Mouse (Mus musculus): Measurements from ENCODE around the gene Pnmal1. TPM values are rescaled to one million over a fixed set of nuclear protein-coding genes. Genes with fewer than 3 reads are reported as not detected.
A peak's percentile ranks its signal among the peaks of the same experiment; 100 is the strongest.

Pnmal1 gene
- total and polyA plus RNA-seq, 3 experiments, result 0.01 to 0.05 TPM; not detected in 1

DNA sequence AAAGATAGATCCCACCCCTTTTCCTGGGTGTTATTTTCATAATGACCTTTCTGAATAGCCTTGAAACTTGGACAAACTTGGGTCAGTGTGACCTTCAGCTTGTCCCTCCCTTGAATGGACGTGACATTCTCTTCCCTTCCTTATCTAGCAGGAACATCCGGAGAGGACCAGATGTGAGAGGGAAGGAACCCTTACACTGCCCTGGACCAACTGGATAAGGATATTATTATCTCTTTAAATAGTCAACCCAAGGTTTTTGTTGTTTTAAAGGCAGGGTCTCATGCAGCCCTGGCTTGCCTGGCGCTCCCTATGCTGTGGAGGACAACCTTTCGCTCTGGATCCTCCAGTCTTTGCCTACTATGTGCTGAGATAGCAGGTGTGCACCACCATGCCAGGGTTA lies 39.8 kb downstream of the Pnmal1 start:
- no peak for DNase-seq (ENCODE audit: low spot score)
- Histone ChIP-seq H3K9me3 (replicated peaks) (no peaks in the 10 kb centered on the region), H3K36me3 (replicated peaks) (peaks cover 33% of the 10 kb centered on the region), H3K4me1 (ENCODE audit: insufficient read depth, low read depth, low read length) (peaks cover 77% of the 10 kb centered on the region), H3K4me3 (ENCODE audit: low read depth, low read length) (peak overlapping the region; percentile 7; the same call in 1 of the 2 replicates), H3K27me3 (ENCODE audit: insufficient read depth, low read length) (peaks cover 11% of the 10 kb centered on the region; the same call in 1 of the 2 replicates)
- peak; percentile 53 for TF ChIP-seq TAL1 (conservative IDR thresholded peaks at IDR 0.05; ENCODE audit: low read depth, low read length)
- TF ChIP-seq GATA2 (IDR thresholded peaks at IDR 0.05; ENCODE audit: borderline replicate concordance, low read depth, low read length), result no peak
- TF ChIP-seq GATA1 (IDR thresholded peaks at IDR 0.05; ENCODE audit: borderline replicate concordance, low read length), result no peak
- TF ChIP-seq POLR2AphosphoS5 (IDR thresholded peaks at IDR 0.05; ENCODE audit: insufficient replicate concordance, low read depth, low read length), result no peak
- no peak for TF ChIP-seq CTCF (IDR thresholded peaks at IDR 0.05; ENCODE audit: low read depth, low read length)
- ATAC-seq (ENCODE audit: extremely low read depth, insufficient number of reproducible peaks, low FRiP score, poor library complexity, severe bottlenecking), result peak; percentile 37

DNA sequence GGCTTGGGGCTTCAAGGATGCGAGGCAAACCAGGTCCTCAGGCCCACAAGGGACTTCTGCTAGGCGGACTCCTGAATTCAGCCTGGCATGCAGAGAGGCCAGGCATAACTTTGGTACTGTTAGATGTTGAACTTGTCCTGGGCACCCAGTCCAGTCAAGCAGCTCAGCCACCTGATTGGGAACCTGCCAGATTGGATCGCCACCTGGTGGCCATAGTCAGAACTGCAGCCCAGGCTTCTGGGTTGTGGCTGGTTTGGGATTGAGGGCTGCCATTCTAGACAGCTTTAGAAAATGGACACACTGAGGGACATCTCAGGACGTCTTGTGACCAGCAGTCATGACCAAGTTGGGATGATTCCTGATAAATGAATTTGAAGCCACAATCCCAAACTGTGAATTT lies 40.2 kb downstream of the Pnmal1 start:
- Histone ChIP-seq H3K4me1 (ENCODE audit: insufficient read depth, low read depth, low read length) (peaks cover 76% of the 10 kb centered on the region), H3K36me3 (replicated peaks) (peaks cover 37% of the 10 kb centered on the region), H3K9me3 (replicated peaks) (no peaks in the 10 kb centered on the region), H3K27me3 (ENCODE audit: insufficient read depth, low read length) (peaks cover 8% of the 10 kb centered on the region; the same call in 1 of the 2 replicates), H3K4me3 (ENCODE audit: low read depth, low read length) (peak overlapping the region; percentile 7; the same call in 1 of the 2 replicates)
- ATAC-seq (ENCODE audit: extremely low read depth, insufficient number of reproducible peaks, low FRiP score, poor library complexity, severe bottlenecking), result no peak
- TF ChIP-seq TAL1 (conservative IDR thresholded peaks at IDR 0.05; ENCODE audit: low read depth, low read length) (no peak), GATA2 (IDR thresholded peaks at IDR 0.05; ENCODE audit: borderline replicate concordance, low read depth, low read length) (no peak), POLR2AphosphoS5 (IDR thresholded peaks at IDR 0.05; ENCODE audit: insufficient replicate concordance, low read depth, low read length) (no peak), CTCF (IDR thresholded peaks at IDR 0.05; ENCODE audit: low read depth, low read length) (peak; percentile 99)
- DNase-seq (ENCODE audit: low spot score), result peak; percentile 66

DNA sequence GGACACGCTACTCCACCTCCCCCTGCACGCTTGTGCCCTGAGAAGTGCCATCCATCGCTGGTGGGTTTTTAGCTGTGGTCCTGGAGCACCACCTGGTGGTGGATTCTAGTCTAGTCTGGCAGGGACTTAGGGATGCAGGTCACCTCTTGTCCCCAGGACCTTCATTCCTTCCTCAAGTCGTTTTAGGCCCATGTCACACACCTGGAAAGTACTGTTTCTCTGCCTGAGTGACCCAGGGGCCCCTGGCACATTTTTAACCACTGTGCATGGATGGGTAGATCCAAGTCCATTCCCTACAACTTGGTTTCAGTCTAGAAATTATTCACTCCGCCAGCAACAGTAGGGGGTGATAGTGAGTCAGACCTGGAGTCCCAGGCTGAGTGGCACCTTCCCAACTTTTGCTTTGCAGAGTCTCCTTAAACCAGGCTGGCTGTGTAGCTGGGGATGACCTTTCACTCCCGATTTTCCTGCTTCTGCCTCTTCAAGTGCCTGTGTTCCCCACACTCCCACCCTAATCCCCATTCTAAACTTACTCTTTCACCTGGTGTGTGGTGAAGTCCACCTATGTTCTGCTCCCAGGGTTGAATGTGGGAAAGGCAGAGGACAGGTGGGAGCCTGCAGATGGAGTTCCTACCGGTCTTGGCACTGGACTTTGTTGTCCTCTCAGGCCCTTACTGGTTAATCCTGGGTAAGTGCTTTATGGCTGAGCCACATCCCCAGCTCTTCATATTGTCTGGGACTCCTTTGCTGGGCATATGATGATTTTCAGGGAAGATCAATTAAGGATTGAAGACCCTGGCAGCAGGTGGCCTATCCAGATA lies 43.1 kb downstream of the Pnmal1 start:
- no peak overlapping the region for H3K4me3 ChIP-seq (ENCODE audit: low read depth, low read length)
- H3K4me1 ChIP-seq (ENCODE audit: insufficient read depth, low read depth, low read length), result peaks cover 66% of the 10 kb centered on the region
- no peaks in the 10 kb centered on the region for H3K27me3 ChIP-seq (ENCODE audit: insufficient read depth, low read length)
- TF ChIP-seq GATA2 (IDR thresholded peaks at IDR 0.05; ENCODE audit: borderline replicate concordance, low read depth, low read length) (no peak), CTCF (IDR thresholded peaks at IDR 0.05; ENCODE audit: low read depth, low read length) (peak; percentile 58)
- peaks cover 53% of the 10 kb centered on the region for H3K36me3 ChIP-seq (replicated peaks)
- ATAC-seq (ENCODE audit: extremely low read depth, insufficient number of reproducible peaks, low FRiP score, poor library complexity, severe bottlenecking), result no peak
- peak; percentile 40 for DNase-seq (ENCODE audit: low spot score)
- H3K9me3 ChIP-seq (replicated peaks), result no peaks in the 10 kb centered on the region

DNA sequence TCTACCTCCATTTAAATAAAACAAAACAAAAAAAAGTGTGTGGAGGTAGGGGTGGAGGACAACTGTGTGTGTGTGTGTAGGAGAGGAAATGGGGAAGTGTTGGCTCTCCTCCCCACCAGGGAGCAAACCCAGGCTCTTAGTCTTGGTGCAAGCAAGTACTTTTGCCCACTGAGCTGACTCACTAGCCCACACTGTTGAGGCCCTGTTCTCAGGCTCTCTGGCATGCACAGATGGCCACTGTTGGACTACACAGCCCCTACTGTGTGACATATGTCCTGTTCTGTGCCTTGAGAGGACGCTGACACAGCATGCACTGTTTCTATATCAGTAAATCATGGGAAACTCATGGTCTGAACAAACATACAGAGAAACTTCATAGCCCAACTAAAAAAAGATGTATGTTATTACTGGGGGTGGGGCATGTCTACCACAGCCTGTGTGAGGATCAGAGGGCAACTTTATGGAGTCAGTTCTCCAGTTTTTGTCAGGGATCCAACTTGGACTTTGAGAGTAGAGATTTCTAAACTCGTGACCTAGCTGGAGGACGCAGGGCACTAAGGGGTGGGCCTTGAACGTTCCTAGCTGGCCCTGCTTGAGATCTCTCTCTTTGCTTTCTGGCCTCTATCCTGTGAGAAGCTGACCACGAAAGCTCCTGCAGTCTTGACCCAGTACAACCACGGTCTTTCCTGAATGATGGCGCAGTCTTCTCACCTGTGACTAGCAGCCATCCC lies 43.9 kb downstream of the Pnmal1 start:
- H3K36me3 ChIP-seq (replicated peaks), result peaks cover 61% of the 10 kb centered on the region
- no peaks in the 10 kb centered on the region for H3K9me3 ChIP-seq (replicated peaks)
- peaks cover 58% of the 10 kb centered on the region for H3K4me1 ChIP-seq (ENCODE audit: insufficient read depth, low read depth, low read length)
- ATAC-seq (ENCODE audit: extremely low read depth, insufficient number of reproducible peaks, low FRiP score, poor library complexity, severe bottlenecking) (peak; percentile 15; the same call in 1 of the 2 replicates), DNase-seq (ENCODE audit: low spot score) (no peak)
- no peaks in the 10 kb centered on the region for H3K27me3 ChIP-seq (ENCODE audit: insufficient read depth, low read length)
- H3K4me3 ChIP-seq (ENCODE audit: low read depth, low read length), result no peak overlapping the region
- TF ChIP-seq TAL1 (conservative IDR thresholded peaks at IDR 0.05; ENCODE audit: low read depth, low read length), result no peak
- TF ChIP-seq GATA2 (IDR thresholded peaks at IDR 0.05; ENCODE audit: borderline replicate concordance, low read depth, low read length), result no peak
- TF ChIP-seq CTCF (IDR thresholded peaks at IDR 0.05; ENCODE audit: low read depth, low read length), result no peak
- TF ChIP-seq GATA1 (IDR thresholded peaks at IDR 0.05; ENCODE audit: borderline replicate concordance, low read length), result no peak
- no peak for TF ChIP-seq POLR2AphosphoS5 (IDR thresholded peaks at IDR 0.05; ENCODE audit: insufficient replicate concordance, low read depth, low read length)

DNA sequence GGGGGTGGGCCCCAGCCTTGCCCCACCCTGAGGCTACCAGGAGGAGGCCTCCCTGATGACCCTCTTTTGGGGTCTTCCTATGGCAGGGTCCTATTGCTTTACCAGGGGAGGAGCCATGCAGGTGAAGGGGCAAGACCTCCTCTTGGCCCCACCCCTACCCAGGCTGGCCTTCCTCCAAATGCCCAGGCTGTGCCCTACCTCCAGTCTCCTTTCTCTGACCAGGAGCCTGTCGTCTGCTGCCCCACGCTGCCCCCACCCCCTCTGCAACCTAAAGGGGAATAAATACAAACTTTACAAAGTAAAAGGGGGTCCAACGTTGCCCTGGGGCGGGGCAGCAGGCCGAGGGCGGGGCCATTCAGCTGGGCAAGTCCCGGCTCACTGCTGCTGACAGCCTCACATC lies 45.2 kb downstream of the Pnmal1 start:
- H3K4me3 ChIP-seq (ENCODE audit: low read depth, low read length), result no peak overlapping the region
- peaks cover 74% of the 10 kb centered on the region for H3K36me3 ChIP-seq (replicated peaks)
- peaks cover 50% of the 10 kb centered on the region for H3K4me1 ChIP-seq (ENCODE audit: insufficient read depth, low read depth, low read length)
- TF ChIP-seq CTCF (IDR thresholded peaks at IDR 0.05; ENCODE audit: low read depth, low read length) (no peak), POLR2AphosphoS5 (IDR thresholded peaks at IDR 0.05; ENCODE audit: insufficient replicate concordance, low read depth, low read length) (no peak), TAL1 (conservative IDR thresholded peaks at IDR 0.05; ENCODE audit: low read depth, low read length) (no peak), GATA2 (IDR thresholded peaks at IDR 0.05; ENCODE audit: borderline replicate concordance, low read depth, low read length) (no peak), GATA1 (IDR thresholded peaks at IDR 0.05; ENCODE audit: borderline replicate concordance, low read length) (no peak)
- H3K27me3 ChIP-seq (ENCODE audit: insufficient read depth, low read length), result no peaks in the 10 kb centered on the region
- no peak for ATAC-seq (ENCODE audit: extremely low read depth, insufficient number of reproducible peaks, low FRiP score, poor library complexity, severe bottlenecking)
- no peaks in the 10 kb centered on the region for H3K9me3 ChIP-seq (replicated peaks)
- DNase-seq (ENCODE audit: low spot score), result no peak

DNA sequence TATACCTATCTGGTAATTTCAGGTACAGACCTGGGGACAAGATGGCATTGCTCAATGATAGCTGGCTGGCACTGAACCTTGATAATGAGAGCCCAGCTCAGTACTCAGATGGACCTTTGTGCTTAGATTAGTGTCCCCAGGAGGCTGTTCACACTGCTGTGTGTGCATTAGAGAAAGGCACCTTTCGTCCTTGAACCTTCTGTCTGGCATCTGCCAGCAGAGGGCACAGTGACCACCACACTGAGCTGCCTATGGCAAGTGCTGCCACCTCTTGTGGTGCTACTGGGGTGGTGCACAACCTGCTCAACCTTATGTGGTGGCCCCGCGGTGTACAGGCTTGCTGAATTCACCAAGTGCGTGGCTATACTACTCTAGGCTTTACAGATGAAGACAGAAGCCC lies 47.8 kb downstream of the Pnmal1 start:
- no peak for DNase-seq (ENCODE audit: low spot score)
- Histone ChIP-seq H3K36me3 (replicated peaks) (peaks cover 96% of the 10 kb centered on the region), H3K4me1 (ENCODE audit: insufficient read depth, low read depth, low read length) (peaks cover 38% of the 10 kb centered on the region), H3K9me3 (replicated peaks) (no peaks in the 10 kb centered on the region), H3K27me3 (ENCODE audit: insufficient read depth, low read length) (no peaks in the 10 kb centered on the region), H3K4me3 (ENCODE audit: low read depth, low read length) (no peak overlapping the region)
- no peak for TF ChIP-seq POLR2AphosphoS5 (IDR thresholded peaks at IDR 0.05; ENCODE audit: insufficient replicate concordance, low read depth, low read length)
- TF ChIP-seq GATA2 (IDR thresholded peaks at IDR 0.05; ENCODE audit: borderline replicate concordance, low read depth, low read length), result no peak
- no peak for TF ChIP-seq GATA1 (IDR thresholded peaks at IDR 0.05; ENCODE audit: borderline replicate concordance, low read length)
- TF ChIP-seq CTCF (IDR thresholded peaks at IDR 0.05; ENCODE audit: low read depth, low read length), result no peak
- ATAC-seq (ENCODE audit: extremely low read depth, insufficient number of reproducible peaks, low FRiP score, poor library complexity, severe bottlenecking), result no peak
